Mouse (Mus musculus): ENCODE results near the gene Rab23. TPM values are rescaled to one million over a fixed set of nuclear protein-coding genes. Genes with fewer than 3 reads are reported as not detected.
A peak's percentile ranks its signal among the peaks of the same experiment; 100 is the strongest.

Rab23 gene
- polyA plus RNA-seq, 1 experiment = not detected

DNA sequence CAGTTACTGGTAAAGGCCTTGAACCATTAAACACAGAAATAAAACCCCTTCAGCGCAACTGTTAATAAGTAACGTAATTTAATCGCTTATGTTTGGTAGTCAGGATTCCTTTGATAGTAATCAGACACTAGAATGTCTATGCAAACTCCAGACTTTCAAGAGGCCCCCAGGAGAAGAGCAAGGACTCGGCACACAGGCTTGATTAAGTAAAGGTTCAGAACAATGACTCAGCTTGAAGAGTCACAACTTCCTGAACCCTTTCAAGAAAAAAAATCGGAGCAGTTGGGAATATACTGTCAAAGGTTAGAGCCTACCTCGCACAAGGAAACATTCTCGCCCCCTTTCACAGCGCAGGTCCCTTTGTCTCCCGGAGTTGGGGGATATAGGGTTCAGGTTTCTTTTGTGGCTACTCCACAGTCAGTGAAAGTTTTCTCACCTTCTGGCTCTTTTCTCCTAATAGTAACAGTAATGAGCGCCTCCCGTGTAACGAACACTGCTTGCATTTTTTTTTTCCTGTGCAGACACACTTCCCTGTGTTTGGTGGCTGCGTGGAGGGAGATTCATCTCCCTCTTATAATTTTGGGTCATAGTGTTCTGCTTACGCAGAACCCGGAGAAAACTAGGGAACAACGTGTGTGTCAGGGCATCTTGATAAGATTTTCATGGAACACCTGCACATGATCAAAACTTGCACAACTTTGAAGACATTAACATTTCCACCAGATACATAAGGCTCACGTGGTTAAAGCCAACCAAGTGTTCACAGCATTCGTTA, 36.8 kb downstream of the Rab23 start:
- H3K4me3 ChIP-seq (ENCODE audit: insufficient read depth, low read depth, low read length) = peak overlapping the region; percentile 63; the same call in 1 of the 2 replicates
- H3K4me1 ChIP-seq (ENCODE audit: control insufficient read depth, insufficient read depth, low read length) = peaks cover 27% of the 10 kb centered on the region
- no peak for TF ChIP-seq POLR2A (IDR thresholded peaks at IDR 0.05; ENCODE audit: insufficient read depth, low read depth, low read length)
- no peak for TF ChIP-seq CTCF (IDR thresholded peaks at IDR 0.05; ENCODE audit: insufficient read depth, low read depth, low read length)
- 36% methylated on average over 18 of the region's 18 CpGs for WGBS
- no peak overlapping the region for H3K27ac ChIP-seq (ENCODE audit: insufficient read depth, low read depth, low read length)

- Histone ChIP-seq H3K27ac (ENCODE audit: insufficient read depth, low read depth, low read length) (no peak overlapping the region), H3K4me1 (ENCODE audit: control insufficient read depth, insufficient read depth, low read length) (peaks cover 27% of the 10 kb centered on the region), H3K4me3 (ENCODE audit: insufficient read depth, low read depth, low read length) (peak overlapping the region; percentile 63)
- no peak for TF ChIP-seq POLR2A (IDR thresholded peaks at IDR 0.05; ENCODE audit: insufficient read depth, low read depth, low read length)
- TF ChIP-seq CTCF (IDR thresholded peaks at IDR 0.05; ENCODE audit: insufficient read depth, low read depth, low read length) = no peak
- WGBS = 8% methylated on average over 14 of the region's 14 CpGs
These were observed 37.3 kb downstream of the Rab23 start for GRCm38 (mm10) chr1:33757033-33757413.

GRCm38 (mm10) chr1:33757491-33758041, 37.9 kb downstream of the Rab23 start, which contains the start of gene Bag2:
Gene Bag2, minus strand, starts transcription at chr1:33757795.
- Histone ChIP-seq H3K27ac (ENCODE audit: insufficient read depth, low read depth, low read length) (no peak within 1 kb of the TSS), H3K4me3 (ENCODE audit: insufficient read depth, low read depth, low read length) (peak within 1 kb of the TSS; percentile 63), H3K4me1 (ENCODE audit: control insufficient read depth, insufficient read depth, low read length) (peaks cover 27% of the 10 kb centered on the region)
- WGBS = under 1% methylated on average over 61 of the region's 61 CpGs
- TF ChIP-seq CTCF (IDR thresholded peaks at IDR 0.05; ENCODE audit: insufficient read depth, low read depth, low read length) (no peak), POLR2A (IDR thresholded peaks at IDR 0.05; ENCODE audit: insufficient read depth, low read depth, low read length) (no peak)

GRCm38 (mm10) chr1:33758488-33758887, 38.8 kb downstream of the Rab23 start:
- peaks cover 27% of the 10 kb centered on the region for H3K4me1 ChIP-seq (ENCODE audit: control insufficient read depth, insufficient read depth, low read length)
- H3K27ac ChIP-seq (ENCODE audit: insufficient read depth, low read depth, low read length) = no peak overlapping the region
- TF ChIP-seq POLR2A (IDR thresholded peaks at IDR 0.05; ENCODE audit: insufficient read depth, low read depth, low read length) (no peak), CTCF (IDR thresholded peaks at IDR 0.05; ENCODE audit: insufficient read depth, low read depth, low read length) (no peak)
- H3K4me3 ChIP-seq (ENCODE audit: insufficient read depth, low read depth, low read length) = no peak overlapping the region
- WGBS = 69% methylated on average over 4 of the region's 4 CpGs

GRCm38 (mm10) chr1:33763826-33764225, 44.1 kb downstream of the Rab23 start:
- no peaks in the 10 kb centered on the region for H3K4me1 ChIP-seq (ENCODE audit: control insufficient read depth, insufficient read depth, low read length)
- H3K4me3 ChIP-seq (ENCODE audit: insufficient read depth, low read depth, low read length) = no peak overlapping the region
- WGBS = 87% methylated on average over 2 of the region's 2 CpGs
- TF ChIP-seq CTCF (IDR thresholded peaks at IDR 0.05; ENCODE audit: insufficient read depth, low read depth, low read length) (no peak), POLR2A (IDR thresholded peaks at IDR 0.05; ENCODE audit: insufficient read depth, low read depth, low read length) (no peak)
- no peak overlapping the region for H3K27ac ChIP-seq (ENCODE audit: insufficient read depth, low read depth, low read length)

DNA sequence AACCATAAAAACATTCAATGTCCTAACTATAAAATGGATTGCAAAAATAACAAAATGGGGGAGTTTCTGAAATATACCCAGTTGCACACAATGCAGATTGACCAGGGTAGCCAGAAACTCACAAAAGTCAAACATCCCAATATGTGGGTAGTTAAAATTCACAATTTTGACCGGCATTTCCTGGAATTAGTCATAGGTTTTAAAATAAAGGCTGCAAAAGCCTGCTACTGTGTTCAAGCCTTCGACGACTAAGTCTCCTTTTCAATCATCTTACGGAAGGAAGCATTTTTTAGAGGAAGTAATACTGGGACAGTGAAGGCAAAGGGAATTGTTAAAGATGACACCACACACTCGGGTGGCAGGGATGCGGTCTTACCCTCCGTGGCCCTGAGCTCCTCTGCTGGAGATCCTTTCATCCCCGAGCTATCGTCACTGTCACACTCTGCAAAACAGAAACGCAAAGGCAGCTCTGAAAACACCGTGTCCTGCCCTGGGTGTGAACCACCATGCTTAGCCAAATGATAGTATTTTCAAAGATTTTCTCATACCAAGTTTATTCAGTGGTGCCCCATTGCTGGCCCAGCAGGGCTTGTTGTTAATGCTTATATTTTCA, 45.9 kb downstream of the Rab23 start:
- no peak for TF ChIP-seq POLR2A (IDR thresholded peaks at IDR 0.05; ENCODE audit: insufficient read depth, low read depth, low read length)
- no peak for TF ChIP-seq CTCF (IDR thresholded peaks at IDR 0.05; ENCODE audit: insufficient read depth, low read depth, low read length)
- Histone ChIP-seq H3K4me3 (ENCODE audit: insufficient read depth, low read depth, low read length) (no peak overlapping the region), H3K4me1 (ENCODE audit: control insufficient read depth, insufficient read depth, low read length) (no peaks in the 10 kb centered on the region), H3K27ac (ENCODE audit: insufficient read depth, low read depth, low read length) (no peak overlapping the region)
- WGBS = 93% methylated on average over 11 of the region's 11 CpGs

GRCm38 (mm10) chr1:33766520-33767508, 47.1 kb downstream of the Rab23 start:
- TF ChIP-seq CTCF (IDR thresholded peaks at IDR 0.05; ENCODE audit: insufficient read depth, low read depth, low read length) (no peak), POLR2A (IDR thresholded peaks at IDR 0.05; ENCODE audit: insufficient read depth, low read depth, low read length) (no peak)
- 84% methylated on average over 16 of the region's 16 CpGs for WGBS
- no peak overlapping the region for H3K4me3 ChIP-seq (ENCODE audit: insufficient read depth, low read depth, low read length)
- no peaks in the 10 kb centered on the region for H3K4me1 ChIP-seq (ENCODE audit: control insufficient read depth, insufficient read depth, low read length)
- no peak overlapping the region for H3K27ac ChIP-seq (ENCODE audit: insufficient read depth, low read depth, low read length)

DNA sequence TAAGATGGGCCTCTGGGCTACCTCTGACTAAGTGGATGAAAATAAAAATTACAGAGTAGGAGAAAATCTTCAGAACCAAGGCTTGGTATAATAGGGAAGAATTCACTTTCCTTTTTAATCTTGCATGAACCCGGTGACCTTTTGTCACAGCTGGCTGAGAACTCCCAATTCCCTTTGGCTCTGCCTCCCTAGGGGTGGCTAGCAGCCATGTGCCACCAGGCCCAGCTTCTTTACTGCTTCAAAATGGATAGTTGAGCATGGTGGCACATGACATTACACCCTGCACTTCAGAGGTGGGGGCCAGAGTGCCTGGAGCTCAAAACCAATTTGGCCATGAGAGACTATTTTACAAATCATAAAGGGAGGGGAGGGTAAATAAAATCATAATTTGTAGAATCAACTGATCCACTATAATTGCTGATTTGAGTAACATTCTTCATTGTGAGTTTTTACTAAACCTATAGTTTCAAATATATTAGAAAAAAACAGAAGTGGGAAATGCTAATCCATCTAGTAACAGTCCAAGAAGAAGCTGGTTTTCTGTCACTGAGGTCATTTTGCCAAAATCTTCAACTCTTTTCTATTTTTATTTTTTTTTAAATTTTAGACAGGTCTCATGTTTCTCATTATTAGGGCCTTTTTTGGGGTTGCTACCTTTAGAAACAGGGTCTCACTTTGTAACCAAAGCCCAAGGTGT, 48.6 kb downstream of the Rab23 start:
- WGBS = 72% methylated on average over 1 of the region's 1 CpGs
- Histone ChIP-seq H3K4me1 (ENCODE audit: control insufficient read depth, insufficient read depth, low read length) (no peaks in the 10 kb centered on the region), H3K27ac (ENCODE audit: insufficient read depth, low read depth, low read length) (no peak overlapping the region), H3K4me3 (ENCODE audit: insufficient read depth, low read depth, low read length) (no peak overlapping the region)
- no peak for TF ChIP-seq CTCF (IDR thresholded peaks at IDR 0.05; ENCODE audit: insufficient read depth, low read depth, low read length)
- no peak for TF ChIP-seq POLR2A (IDR thresholded peaks at IDR 0.05; ENCODE audit: insufficient read depth, low read depth, low read length)

Measured in olfactory bulb, adult 2 months (tissue).